Mouse (Mus musculus) testis, adult 2 months (tissue): Measurements from ENCODE around the gene Pecam1.

Source experiments
- CTCF ChIP-seq: fragments of 200-500 bp; IDR thresholded peaks from 2 replicates; pipeline ENCODE4 v1.5.1; 2012; ENCODE audit warnings: low read depth, mild to moderate bottlenecking, inconsistent platforms, low read length, moderate library complexity; ENCODE audit not compliant: control insufficient read depth, insufficient read depth, insufficient replicate concordance
- POLR2A ChIP-seq: fragments of 200-500 bp; IDR thresholded peaks from 2 replicates; pipeline ENCODE4 v1.6.1; 2012; ENCODE audit warnings: low read depth, mild to moderate bottlenecking, inconsistent platforms, low read length, moderate library complexity; ENCODE audit not compliant: control insufficient read depth

GRCm38 (mm10) chr11:106762800-106763185 lies 12.4 kb upstream of the Pecam1 start:
- no peak for TF ChIP-seq CTCF
- no peak for TF ChIP-seq POLR2A
